Mouse (Mus musculus): ENCODE measurements around the gene Cdc14a.
A peak's percentile ranks its signal among the peaks of the same experiment; 100 is the strongest.
"Not testable (repeated sequence)": the region's sequence is repeated elsewhere in the genome, so short reads cannot be mapped to it uniquely, and the experiment has no call there.

Gene Cdc14a

GRCm38 (mm10) chr3:116368868-116369437 lies 54.9 kb downstream of the Cdc14a start:
- DNase-seq (ENCODE audit: low spot score) = no peak

- DNase-seq (ENCODE audit: low spot score) = no peak
These were observed 57.7 kb downstream of the Cdc14a start for GRCm38 (mm10) chr3:116366125-116366524.

GRCm38 (mm10) chr3:116361906-116362305 lies 61.9 kb downstream of the Cdc14a start:
- no peak for DNase-seq (ENCODE audit: low spot score)

GRCm38 (mm10) chr3:116361101-116361500 lies 62.7 kb downstream of the Cdc14a start:
- no peak for DNase-seq (ENCODE audit: low spot score)

- DNase-seq (ENCODE audit: low spot score) = no peak
These were observed 66.0 kb downstream of the Cdc14a start for GRCm38 (mm10) chr3:116357866-116358265.

GRCm38 (mm10) chr3:116357180-116357579 lies 66.7 kb downstream of the Cdc14a start:
- DNase-seq (ENCODE audit: low spot score) = no peak

- DNase-seq (ENCODE audit: low spot score) = no peak
These were observed 68.6 kb downstream of the Cdc14a start for GRCm38 (mm10) chr3:116355026-116355788.

GRCm38 (mm10) chr3:116352486-116352885 lies 71.3 kb downstream of the Cdc14a start:
- peak; percentile 66 for DNase-seq (ENCODE audit: low spot score)

- DNase-seq (ENCODE audit: low spot score) = no peak
These were observed 73.4 kb downstream of the Cdc14a start for GRCm38 (mm10) chr3:116350389-116350967.

- DNase-seq (ENCODE audit: low spot score) = not testable (repeated sequence)
These were observed 76.3 kb downstream of the Cdc14a start for GRCm38 (mm10) chr3:116347571-116347970.

GRCm38 (mm10) chr3:116345245-116345644 lies 78.6 kb downstream of the Cdc14a start:
- DNase-seq (ENCODE audit: low spot score) = no peak

GRCm38 (mm10) chr3:116342251-116342650 lies 81.6 kb downstream of the Cdc14a start:
- DNase-seq (ENCODE audit: low spot score) = no peak

GRCm38 (mm10) chr3:116340950-116341624 lies 82.7 kb downstream of the Cdc14a start:
- peak; percentile 64 for DNase-seq (ENCODE audit: low spot score)

GRCm38 (mm10) chr3:116340281-116340680 lies 83.6 kb downstream of the Cdc14a start:
- no peak for DNase-seq (ENCODE audit: low spot score)

GRCm38 (mm10) chr3:116338616-116339015 lies 85.2 kb downstream of the Cdc14a start:
- peak; percentile 15 for DNase-seq (ENCODE audit: low spot score)

GRCm38 (mm10) chr3:116337840-116338239 lies 86.0 kb downstream of the Cdc14a start:
- DNase-seq (ENCODE audit: low spot score) = no peak

- no peak for DNase-seq (ENCODE audit: low spot score)
These were observed 88.8 kb downstream of the Cdc14a start for GRCm38 (mm10) chr3:116335036-116335435.

GRCm38 (mm10) chr3:116333711-116334110 lies 90.1 kb downstream of the Cdc14a start:
- no peak for DNase-seq (ENCODE audit: low spot score)

- peak; percentile 48 for DNase-seq (ENCODE audit: low spot score)
These were observed 90.6 kb downstream of the Cdc14a start for GRCm38 (mm10) chr3:116333229-116333628.

GRCm38 (mm10) chr3:116331811-116332464 lies 91.9 kb downstream of the Cdc14a start:
- peak; percentile 25 for DNase-seq (ENCODE audit: low spot score)

GRCm38 (mm10) chr3:116329976-116330375 lies 93.9 kb downstream of the Cdc14a start:
- no peak for DNase-seq (ENCODE audit: low spot score)

Data from ovary, postnatal 36 days (tissue).